Mouse (Mus musculus) small intestine, adult 2 months (tissue): ENCODE measurements around the gene Cdk2ap2.

Experiments used
- CTCF ChIP-seq: fragments of 200-500 bp; IDR thresholded peaks from 2 replicates; pipeline ENCODE4 v1.5.1; 2012; ENCODE audit warnings: low read depth, mild to moderate bottlenecking, control low read depth, inconsistent platforms, low read length, moderate library complexity, mixed read lengths; ENCODE audit not compliant: insufficient replicate concordance, insufficient read length; ENCODE audit errors: extremely low read depth
- POLR2A ChIP-seq: fragments of 200-500 bp; IDR thresholded peaks from 2 replicates; pipeline ENCODE4 v1.6.1; 2012; ENCODE audit warnings: low read depth, mild to moderate bottlenecking, control low read depth, inconsistent platforms, low read length, moderate library complexity

- TF ChIP-seq CTCF (no peak), POLR2A (no peak)
These were observed 2.6 kb upstream of the Cdk2ap2 start for GRCm38 (mm10) chr19:4094348-4094747.
